Mouse (Mus musculus): Measurements from ENCODE around the gene Mapk8ip3. TPM values are rescaled to one million over a fixed set of nuclear protein-coding genes. Genes with fewer than 3 reads are reported as not detected.

Mapk8ip3 gene
- polyA plus RNA-seq, 1 experiment = 58.1 TPM

DNA sequence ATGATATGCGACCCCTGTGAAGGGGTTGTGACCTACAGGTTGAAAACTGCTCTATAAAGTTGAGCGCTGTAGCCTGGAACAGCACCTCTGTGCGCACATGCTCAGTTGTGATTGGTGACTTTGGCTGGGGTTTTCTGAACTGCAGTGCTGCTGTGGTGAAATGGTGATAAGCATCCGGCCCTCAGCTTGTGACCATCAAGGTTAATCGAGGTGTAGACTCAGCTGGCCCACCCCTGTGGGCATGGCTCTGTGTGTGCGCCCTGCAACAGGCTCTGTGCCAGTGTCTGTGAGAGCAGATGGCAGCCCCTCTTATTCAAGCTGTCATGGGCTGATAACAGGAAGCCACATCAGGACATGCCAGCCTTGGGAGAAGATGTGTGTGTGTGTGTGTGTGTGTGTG is 77.8 kb downstream of the Mapk8ip3 start:
- no peak overlapping the region for H3K27ac ChIP-seq (ENCODE audit: insufficient read depth, low read depth, low read length)
- DNase-seq = no peak
- TF ChIP-seq POLR2A (IDR thresholded peaks at IDR 0.05; ENCODE audit: low read depth, low read length) (no peak), CTCF (conservative IDR thresholded peaks at IDR 0.05; ENCODE audit: insufficient read depth, insufficient read length, low read depth, low read length) (no peak)
- WGBS = 73% methylated on average over 6 of the region's 6 CpGs
- H3K4me3 ChIP-seq (ENCODE audit: insufficient read depth, low read depth, low read length) = no peak overlapping the region
- H3K36me3 ChIP-seq (ENCODE audit: control insufficient read depth, insufficient read depth, low read length) = peaks cover 5% of the 10 kb centered on the region
- H3K4me1 ChIP-seq (ENCODE audit: control insufficient read depth, insufficient read depth, low read length) = peaks cover 23% of the 10 kb centered on the region; the same call in 1 of the 2 replicates
- no peaks in the 10 kb centered on the region for H3K27me3 ChIP-seq (replicated peaks; ENCODE audit: control insufficient read depth, insufficient read depth, low read length)

DNA sequence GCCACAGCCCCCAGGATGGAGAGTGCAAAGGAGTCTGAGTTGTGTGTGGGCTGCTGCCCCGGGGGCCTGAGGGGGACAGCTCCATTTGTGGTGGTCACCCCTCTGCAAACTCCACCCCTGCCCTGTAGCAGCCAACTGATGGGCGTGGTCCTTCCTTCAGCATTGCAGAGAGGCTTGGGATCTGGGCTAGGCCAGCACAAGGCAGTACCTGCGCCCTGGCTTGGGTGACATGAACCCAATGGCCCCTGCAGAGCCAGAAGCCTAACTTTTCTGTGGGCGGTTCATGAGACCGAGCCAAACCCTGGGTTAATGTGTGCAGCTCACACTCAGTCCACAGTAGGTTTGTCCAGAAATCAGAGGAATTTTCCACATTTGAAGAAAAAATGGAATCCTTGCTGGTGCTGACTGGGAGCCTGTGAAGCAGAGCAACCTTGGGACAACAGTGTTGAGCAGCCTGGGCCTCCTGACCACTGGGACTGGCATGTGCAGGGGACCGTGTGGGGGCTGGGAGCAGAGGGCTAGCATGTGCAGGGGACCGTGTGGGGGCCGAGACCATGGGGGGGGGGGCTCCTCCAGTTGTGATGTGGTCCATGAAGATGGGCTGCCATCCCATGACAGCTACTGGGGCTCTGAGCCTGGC is 78.8 kb downstream of the Mapk8ip3 start:
- TF ChIP-seq POLR2A (IDR thresholded peaks at IDR 0.05; ENCODE audit: low read depth, low read length) = no peak
- no peak for TF ChIP-seq CTCF (conservative IDR thresholded peaks at IDR 0.05; ENCODE audit: insufficient read depth, insufficient read length, low read depth, low read length)
- H3K4me3 ChIP-seq (ENCODE audit: insufficient read depth, low read depth, low read length) = peak overlapping the region; percentile 14; the same call in 1 of the 2 replicates
- H3K27ac ChIP-seq (ENCODE audit: insufficient read depth, low read depth, low read length) = peak overlapping the region; percentile 69
- 38% methylated on average over 8 of the region's 8 CpGs for whole genome bisulfite sequencing
- H3K4me1 ChIP-seq (ENCODE audit: control insufficient read depth, insufficient read depth, low read length) = peaks cover 23% of the 10 kb centered on the region; the same call in 1 of the 2 replicates
- H3K36me3 ChIP-seq (ENCODE audit: control insufficient read depth, insufficient read depth, low read length) = peaks cover 5% of the 10 kb centered on the region
- H3K27me3 ChIP-seq (replicated peaks; ENCODE audit: control insufficient read depth, insufficient read depth, low read length) = no peaks in the 10 kb centered on the region
- peak; percentile 95 for DNase-seq

DNA sequence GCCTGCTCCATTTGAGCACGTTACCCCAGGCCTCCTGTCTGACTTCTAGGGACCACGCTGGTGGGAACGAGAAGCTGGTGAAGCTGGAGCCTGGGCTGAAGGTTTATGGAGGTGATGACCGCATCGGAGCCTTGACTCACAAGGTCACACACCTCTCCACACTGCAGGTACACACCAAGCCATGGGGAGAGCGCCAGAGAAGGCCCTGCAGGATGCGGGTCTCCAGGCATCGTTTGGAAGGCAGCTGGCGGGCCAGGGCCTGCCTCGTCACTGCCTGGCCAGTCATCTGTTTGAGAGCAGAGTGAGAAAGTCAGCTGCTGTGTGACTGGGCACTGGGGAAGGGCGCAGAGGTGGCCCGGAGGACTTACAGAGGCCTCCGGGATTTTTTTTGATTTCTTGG is 80.2 kb downstream of the Mapk8ip3 start:
- peak overlapping the region; percentile 81 for H3K27ac ChIP-seq (ENCODE audit: insufficient read depth, low read depth, low read length)
- peaks cover 27% of the 10 kb centered on the region; the same call in 1 of the 2 replicates for H3K4me1 ChIP-seq (ENCODE audit: control insufficient read depth, insufficient read depth, low read length)
- DNase-seq = no peak
- no peak overlapping the region for H3K4me3 ChIP-seq (ENCODE audit: insufficient read depth, low read depth, low read length)
- no peaks in the 10 kb centered on the region for H3K27me3 ChIP-seq (replicated peaks; ENCODE audit: control insufficient read depth, insufficient read depth, low read length)
- 82% methylated on average over 13 of the region's 13 CpGs for WGBS
- TF ChIP-seq POLR2A (IDR thresholded peaks at IDR 0.05; ENCODE audit: low read depth, low read length) (no peak), CTCF (conservative IDR thresholded peaks at IDR 0.05; ENCODE audit: insufficient read depth, insufficient read length, low read depth, low read length) (no peak)
- peaks cover 5% of the 10 kb centered on the region for H3K36me3 ChIP-seq (ENCODE audit: control insufficient read depth, insufficient read depth, low read length)

DNA sequence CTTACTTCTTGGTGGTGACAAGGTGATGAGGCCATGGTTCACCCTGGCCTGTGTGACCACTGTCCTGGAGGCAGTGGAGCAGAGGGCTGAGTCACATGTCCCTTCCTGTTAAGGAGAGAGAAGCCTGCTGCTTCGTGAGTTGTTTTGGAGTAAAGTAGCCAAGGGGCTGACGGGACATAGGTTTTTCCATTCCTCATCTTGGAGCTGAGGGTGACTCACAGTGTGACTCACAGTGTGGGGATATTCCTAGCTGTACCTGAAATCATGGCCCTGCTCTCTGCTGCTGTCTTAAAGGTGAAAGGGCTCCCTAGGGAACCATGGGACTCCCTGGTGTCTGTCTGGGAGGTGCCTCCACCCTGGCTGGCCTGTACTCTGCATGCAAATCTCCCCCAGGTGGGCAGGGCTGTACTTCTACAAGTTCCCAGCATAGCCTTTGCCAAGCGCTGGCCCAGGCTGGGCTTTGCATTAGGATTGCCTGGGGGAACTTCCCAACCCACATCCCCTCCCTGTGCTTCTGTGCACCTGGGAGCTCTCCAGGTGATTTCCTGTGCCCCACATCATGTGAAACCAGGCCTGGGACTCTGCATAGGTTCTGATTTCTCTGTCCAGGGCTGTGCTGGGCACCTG is 80.8 kb downstream of the Mapk8ip3 start:
- WGBS = 58% methylated on average over 3 of the region's 3 CpGs
- no peak for TF ChIP-seq CTCF (conservative IDR thresholded peaks at IDR 0.05; ENCODE audit: insufficient read depth, insufficient read length, low read depth, low read length)
- no peak for TF ChIP-seq POLR2A (IDR thresholded peaks at IDR 0.05; ENCODE audit: low read depth, low read length)
- Histone ChIP-seq H3K27ac (ENCODE audit: insufficient read depth, low read depth, low read length) (peak overlapping the region; percentile 81), H3K36me3 (ENCODE audit: control insufficient read depth, insufficient read depth, low read length) (peaks cover 1% of the 10 kb centered on the region), H3K27me3 (replicated peaks; ENCODE audit: control insufficient read depth, insufficient read depth, low read length) (no peaks in the 10 kb centered on the region), H3K4me1 (ENCODE audit: control insufficient read depth, insufficient read depth, low read length) (peaks cover 27% of the 10 kb centered on the region; the same call in 1 of the 2 replicates), H3K4me3 (ENCODE audit: insufficient read depth, low read depth, low read length) (no peak overlapping the region)
- DNase-seq = peak; percentile 59

DNA sequence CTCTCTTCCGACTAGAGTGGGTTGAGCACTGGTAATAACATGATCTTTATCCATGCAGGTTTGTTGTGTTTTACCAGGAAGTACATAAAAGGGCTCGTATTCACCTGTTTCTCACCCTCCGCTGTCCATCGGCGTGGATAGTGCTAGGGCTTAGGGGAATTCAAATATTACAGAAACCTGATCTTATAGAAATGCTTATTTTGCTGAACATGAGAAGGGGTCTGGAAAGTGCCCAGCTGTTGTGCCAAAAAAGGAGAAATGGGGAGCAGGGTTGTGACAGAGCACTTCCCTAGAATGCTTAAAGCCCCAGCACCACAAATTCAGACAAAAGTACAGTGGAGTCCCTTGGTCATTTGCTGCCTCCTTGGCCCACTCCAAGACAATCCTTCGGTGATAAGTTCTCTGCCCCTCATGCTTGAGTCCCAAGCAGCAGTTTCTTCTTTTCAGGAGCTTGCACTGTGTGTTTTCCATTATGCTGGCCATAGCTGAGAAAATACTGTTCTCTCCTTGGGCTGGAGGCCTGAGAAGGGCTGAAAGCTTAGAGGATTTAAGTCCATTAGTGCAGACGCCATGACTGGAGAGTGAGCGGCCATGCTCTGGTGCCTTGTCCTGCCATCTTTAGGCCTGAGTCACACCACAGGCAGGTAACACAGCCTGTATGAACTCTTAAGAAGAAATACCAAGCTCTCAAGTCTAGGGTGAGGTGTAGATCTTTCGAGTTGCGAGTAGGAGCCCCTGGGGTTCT is 85.2 kb downstream of the Mapk8ip3 start:
- DNase-seq = no peak
- peak overlapping the region; percentile 60 for H3K4me3 ChIP-seq (ENCODE audit: insufficient read depth, low read depth, low read length)
- H3K27me3 ChIP-seq (replicated peaks; ENCODE audit: control insufficient read depth, insufficient read depth, low read length) = no peaks in the 10 kb centered on the region
- H3K4me1 ChIP-seq (ENCODE audit: control insufficient read depth, insufficient read depth, low read length) = peaks cover 14% of the 10 kb centered on the region; the same call in 1 of the 2 replicates
- H3K36me3 ChIP-seq (ENCODE audit: control insufficient read depth, insufficient read depth, low read length) = no peaks in the 10 kb centered on the region; the same call in 1 of the 2 replicates
- 0 out of 2 replicates have a peak overlapping the region, but pooled peaks have one; percentile 43 for H3K27ac ChIP-seq (ENCODE audit: insufficient read depth, low read depth, low read length)
- TF ChIP-seq CTCF (conservative IDR thresholded peaks at IDR 0.05; ENCODE audit: insufficient read depth, insufficient read length, low read depth, low read length) (no peak), POLR2A (IDR thresholded peaks at IDR 0.05; ENCODE audit: low read depth, low read length) (no peak)
- WGBS = 56% methylated on average over 10 of the region's 10 CpGs

DNA sequence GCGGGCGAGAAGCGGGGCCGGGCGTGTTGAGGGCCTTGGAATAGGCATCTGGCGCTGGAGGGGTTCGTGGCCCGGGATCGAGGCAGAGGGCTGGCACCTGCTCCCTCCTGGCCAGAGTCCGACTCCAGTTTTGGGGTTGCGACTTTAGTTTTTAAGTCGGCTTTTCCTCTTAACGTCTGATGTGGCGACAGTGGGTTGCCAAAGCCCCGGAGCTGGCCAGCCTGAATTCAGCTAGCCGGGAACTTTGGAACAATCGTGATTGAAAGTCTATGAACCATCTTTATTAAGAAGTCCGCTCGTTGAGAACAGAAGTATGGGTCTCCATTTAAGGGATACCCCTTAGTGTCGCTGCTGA is 86.0 kb downstream of the Mapk8ip3 start:
- TF ChIP-seq CTCF (conservative IDR thresholded peaks at IDR 0.05; ENCODE audit: insufficient read depth, insufficient read length, low read depth, low read length) = no peak
- TF ChIP-seq POLR2A (IDR thresholded peaks at IDR 0.05; ENCODE audit: low read depth, low read length) = no peak
- Histone ChIP-seq H3K27me3 (replicated peaks; ENCODE audit: control insufficient read depth, insufficient read depth, low read length) (no peaks in the 10 kb centered on the region), H3K4me1 (ENCODE audit: control insufficient read depth, insufficient read depth, low read length) (peaks cover 8% of the 10 kb centered on the region; the same call in 1 of the 2 replicates), H3K27ac (ENCODE audit: insufficient read depth, low read depth, low read length) (peak overlapping the region; percentile 43), H3K36me3 (ENCODE audit: control insufficient read depth, insufficient read depth, low read length) (no peaks in the 10 kb centered on the region; the same call in 1 of the 2 replicates), H3K4me3 (ENCODE audit: insufficient read depth, low read depth, low read length) (peak overlapping the region; percentile 60)
- WGBS = under 1% methylated on average over 20 of the region's 20 CpGs
- no peak for DNase-seq
